Mouse (Mus musculus) spleen, embryonic (tissue): ENCODE data around the gene 0610037L13Rik.

Experiments
- CTCF ChIA-PET: fragments of 350-600 bp; sonication (Branson Sonifier 250); formaldehyde crosslinking; loops from one replicate; lab custom pipeline; 2022; lab: Charles Lee

0610037L13Rik gene

GRCm38 (mm10) chr4:107910020-107910419 is 20.4 kb downstream of the 0610037L13Rik start:
- CTCF ChIA-PET, result no interaction called here

- CTCF ChIA-PET, result no interaction called here
Measured at GRCm38 (mm10) chr4:107920336-107920735, 30.7 kb downstream of the 0610037L13Rik start.

GRCm38 (mm10) chr4:107921152-107921695 is 31.6 kb downstream of the 0610037L13Rik start:
- CTCF ChIA-PET, result no interaction called here

- CTCF ChIA-PET, result no interaction called here
Measured at GRCm38 (mm10) chr4:107921952-107922351, 32.3 kb downstream of the 0610037L13Rik start.

GRCm38 (mm10) chr4:107923145-107923802 is 33.7 kb downstream of the 0610037L13Rik start, which contains the start of gene Cpt2:
TSS of gene Cpt2 (minus strand) at chr4:107923610.
- CTCF ChIA-PET, result no interaction called here

GRCm38 (mm10) chr4:107923803-107924194 is 34.2 kb downstream of the 0610037L13Rik start:
- CTCF ChIA-PET, result no interaction called here

- CTCF ChIA-PET, result no interaction called here
Measured at GRCm38 (mm10) chr4:107928269-107928668, 38.7 kb downstream of the 0610037L13Rik start.

GRCm38 (mm10) chr4:107928726-107929125 is 39.1 kb downstream of the 0610037L13Rik start:
- CTCF ChIA-PET, result no interaction called here

GRCm38 (mm10) chr4:107931453-107931852 is 41.8 kb downstream of the 0610037L13Rik start:
- CTCF ChIA-PET, result no interaction called here

- CTCF ChIA-PET, result no interaction called here
Measured at GRCm38 (mm10) chr4:107933239-107933638, 43.6 kb downstream of the 0610037L13Rik start.

GRCm38 (mm10) chr4:107935254-107935653 is 45.6 kb downstream of the 0610037L13Rik start:
- CTCF ChIA-PET, result interaction anchor here (0.6 kb wide), 1 partner anchor 309 kb away, joined by 20 read pairs; no protein-coding TSS in a partner anchor

- CTCF ChIA-PET, result no interaction called here
Measured at GRCm38 (mm10) chr4:107937338-107937737, 47.7 kb downstream of the 0610037L13Rik start.

GRCm38 (mm10) chr4:107938124-107938523 is 48.5 kb downstream of the 0610037L13Rik start:
- CTCF ChIA-PET, result no interaction called here

GRCm38 (mm10) chr4:107942741-107943140 is 53.1 kb downstream of the 0610037L13Rik start:
- CTCF ChIA-PET, result no interaction called here

- CTCF ChIA-PET, result no interaction called here
Measured at GRCm38 (mm10) chr4:107944141-107944540, 54.5 kb downstream of the 0610037L13Rik start.
